Mouse (Mus musculus) testis, postnatal 14 days (tissue): Measurements from ENCODE around the gene Sec23a.
"Not testable (repeated sequence)": the region's sequence is repeated elsewhere in the genome, so short reads cannot be mapped to it uniquely, and the experiment has no call there.

Source experiments
- DNase-seq: peaks from one replicate; pipeline ENCODE4 v3.0.0; 2021; ENCODE audit warnings: low spot score

The Sec23a gene

DNA sequence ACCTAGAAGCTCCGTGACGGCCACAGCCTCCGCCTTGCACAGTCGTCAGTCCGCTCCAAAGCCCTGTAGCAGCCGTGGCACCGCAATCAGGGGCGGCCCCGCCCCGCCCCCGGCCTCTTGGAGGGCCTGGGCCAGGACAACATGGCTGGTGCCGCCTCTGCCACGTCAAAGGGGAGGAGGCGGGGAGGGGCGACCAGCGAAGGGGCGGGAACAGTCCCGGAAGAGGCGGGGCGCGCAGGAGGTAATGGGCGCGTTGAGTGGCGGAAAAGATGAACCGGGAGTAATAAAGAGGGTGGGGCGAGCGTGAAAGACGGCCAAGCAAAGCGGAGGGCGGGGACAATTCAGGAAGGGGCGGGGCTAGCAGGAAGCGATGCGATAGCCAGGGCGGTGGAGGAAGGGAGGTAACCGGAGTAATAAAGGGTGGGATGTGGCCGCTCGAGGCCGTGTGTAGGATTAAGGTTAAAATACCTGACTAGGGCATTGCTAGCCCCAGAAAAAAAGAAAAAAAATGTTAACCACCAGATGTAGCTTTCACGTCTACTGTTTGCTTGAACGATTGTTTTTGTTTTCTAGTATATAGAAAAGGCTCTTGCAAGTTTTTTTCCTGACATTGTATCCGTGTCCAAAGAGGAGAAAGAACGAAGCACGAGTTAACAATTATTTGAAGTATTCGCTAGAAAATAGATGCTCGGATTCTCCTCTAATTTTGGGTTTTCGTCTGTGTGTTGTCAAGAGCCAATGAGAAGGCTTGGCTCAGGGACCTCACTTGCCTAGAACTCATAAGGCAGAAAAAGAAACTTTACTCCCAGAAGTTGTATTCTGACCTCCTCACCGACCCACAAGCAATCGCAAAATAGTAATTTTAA lies at the start of gene Sec23a:
TSS of gene Sec23a (minus strand) at position 174 of the 866 bp plus-strand sequence.
- peak; percentile 99 for DNase-seq

DNA sequence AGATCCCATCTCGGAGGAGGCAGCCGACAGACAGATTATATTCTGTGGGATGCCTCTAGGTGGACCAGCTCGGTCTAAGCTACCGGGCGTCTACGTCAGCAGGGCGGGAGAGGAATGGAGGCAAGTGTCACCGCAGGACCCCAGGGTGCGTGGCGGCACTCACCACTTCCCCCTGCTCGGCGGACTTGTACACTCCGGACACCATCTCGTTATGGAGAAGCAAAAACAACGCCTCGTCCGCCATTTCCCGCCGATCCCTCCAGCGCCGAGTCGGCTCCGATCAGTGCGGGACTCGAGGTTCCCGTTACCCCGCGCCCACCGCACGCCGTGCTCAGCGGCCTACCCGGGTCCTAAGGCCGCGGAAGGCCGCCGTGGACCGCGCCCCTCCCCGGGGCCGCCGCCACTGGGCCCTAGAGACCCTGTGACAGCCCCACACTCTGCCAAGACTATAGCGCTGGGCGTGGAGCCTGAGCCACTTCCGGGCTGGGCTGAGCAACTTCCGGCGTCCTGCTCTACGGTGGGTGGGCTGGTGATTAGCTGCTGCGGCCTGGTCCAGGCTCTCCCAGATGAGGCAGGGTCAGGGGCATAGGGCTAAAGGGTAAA lies 49.3 kb upstream of the Sec23a start, which contains the start of gene Trappc6b:
TSS of gene Trappc6b (minus strand) at position 480 of the 603 bp plus-strand sequence.
- peak; percentile 80 for DNase-seq

DNA sequence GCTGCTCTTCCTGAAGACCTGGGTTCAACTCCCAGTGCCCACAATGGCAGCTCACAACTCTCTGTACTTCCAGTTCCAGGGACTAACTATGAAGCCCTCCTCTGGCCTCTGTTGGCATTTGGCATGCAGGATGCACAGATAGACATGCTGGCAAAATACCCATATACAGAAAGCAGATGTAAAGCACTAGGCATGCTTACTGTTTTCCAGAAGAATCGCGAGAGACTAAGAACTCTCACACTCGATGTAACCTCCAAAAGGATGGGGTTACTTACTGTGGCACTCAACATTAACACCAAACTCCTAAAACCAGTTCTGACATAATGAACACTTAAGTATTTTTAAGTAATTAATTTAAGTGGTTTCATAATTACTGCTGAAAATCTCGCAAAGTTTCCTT lies 48.5 kb upstream of the Sec23a start:
- no peak for DNase-seq

DNA sequence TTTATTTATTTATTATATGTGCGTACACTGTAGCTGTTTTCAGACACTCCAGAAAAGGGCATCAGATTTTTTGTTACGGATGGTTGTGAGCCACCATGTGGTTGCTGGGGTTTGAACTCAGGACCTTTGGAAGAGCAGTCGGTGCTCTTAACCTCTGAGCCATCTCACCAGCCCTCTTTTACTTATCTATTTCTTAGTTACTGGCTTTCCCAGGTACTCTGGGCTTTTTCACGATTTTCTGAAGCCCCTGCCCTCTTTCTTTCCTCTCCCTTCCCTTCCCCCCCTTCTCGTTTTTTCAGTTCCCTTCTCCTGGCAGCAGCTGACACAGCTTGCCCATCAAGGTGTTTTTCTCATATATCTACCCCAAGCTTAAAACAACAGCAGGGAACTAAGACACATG lies 46.4 kb upstream of the Sec23a start:
- not testable (repeated sequence) for DNase-seq

DNA sequence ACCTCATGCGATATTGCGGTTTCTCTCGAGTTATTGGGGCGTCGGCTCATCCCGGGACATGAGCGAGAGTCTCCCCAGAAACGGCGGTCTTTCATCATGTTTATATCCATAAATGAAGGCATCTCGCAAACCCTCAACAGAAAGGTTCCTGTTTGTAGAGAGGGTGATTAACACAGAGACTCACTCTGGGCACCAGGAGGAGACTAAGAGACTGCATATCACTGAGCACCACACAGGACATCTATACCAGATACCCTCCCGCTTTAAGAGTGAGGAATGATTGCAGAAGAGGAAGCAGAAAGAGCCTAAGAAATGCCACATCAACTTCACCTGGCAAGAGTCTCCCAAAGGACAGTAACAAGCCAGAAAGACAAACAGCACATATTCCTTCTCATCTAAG lies 44.4 kb upstream of the Sec23a start:
- no peak for DNase-seq

DNA sequence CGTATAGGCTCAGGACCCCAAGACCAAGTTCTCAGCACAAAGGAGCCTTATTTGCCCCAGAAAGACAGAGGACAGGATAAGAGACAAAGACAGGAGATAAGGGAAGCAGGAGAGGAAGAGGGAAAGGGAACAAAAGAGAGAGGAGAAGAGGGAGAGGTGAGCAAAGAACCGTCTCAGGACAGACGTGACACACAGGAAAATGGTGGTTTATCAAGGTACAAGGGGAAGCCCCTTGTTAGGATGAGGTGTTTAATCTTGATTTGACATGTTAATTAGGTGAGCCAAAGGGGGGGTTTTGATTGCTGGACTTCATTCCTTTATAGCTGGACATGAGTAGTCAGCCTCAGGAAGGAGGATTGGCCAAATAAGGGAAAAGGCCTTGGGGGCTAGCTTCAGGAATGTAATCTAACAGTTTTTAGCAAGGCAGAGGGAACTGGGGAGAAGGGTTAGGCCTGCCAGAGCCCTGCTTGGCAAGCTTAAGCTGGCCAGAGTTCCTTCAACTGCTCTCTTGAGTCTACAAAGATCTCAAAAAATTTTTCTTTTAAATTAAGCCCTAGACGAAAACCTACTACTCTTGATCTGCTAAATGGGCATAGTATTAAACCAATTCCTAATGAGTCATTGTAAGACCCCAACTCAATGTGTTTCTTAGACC lies 43.5 kb upstream of the Sec23a start:
- no peak for DNase-seq

DNA sequence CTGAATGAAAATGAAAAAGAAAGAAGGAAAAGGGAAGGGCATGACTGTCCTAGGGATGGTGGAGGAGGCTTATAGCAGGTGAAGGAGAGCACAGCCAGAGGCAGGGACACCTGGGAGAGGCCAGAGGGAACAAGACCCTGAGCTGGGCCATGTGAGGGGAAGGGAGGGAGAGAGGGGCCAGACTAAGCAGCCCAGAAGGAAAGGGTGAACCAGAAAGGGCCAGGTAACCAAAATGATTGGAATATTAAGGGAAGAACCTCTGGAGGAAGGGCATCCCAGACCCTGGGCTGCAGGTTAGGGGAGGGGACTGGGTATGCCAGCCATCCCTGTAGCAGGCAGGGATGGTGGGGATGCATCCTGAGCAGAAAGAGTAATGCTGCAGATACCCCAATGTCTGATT lies 42.2 kb upstream of the Sec23a start:
- no peak for DNase-seq

DNA sequence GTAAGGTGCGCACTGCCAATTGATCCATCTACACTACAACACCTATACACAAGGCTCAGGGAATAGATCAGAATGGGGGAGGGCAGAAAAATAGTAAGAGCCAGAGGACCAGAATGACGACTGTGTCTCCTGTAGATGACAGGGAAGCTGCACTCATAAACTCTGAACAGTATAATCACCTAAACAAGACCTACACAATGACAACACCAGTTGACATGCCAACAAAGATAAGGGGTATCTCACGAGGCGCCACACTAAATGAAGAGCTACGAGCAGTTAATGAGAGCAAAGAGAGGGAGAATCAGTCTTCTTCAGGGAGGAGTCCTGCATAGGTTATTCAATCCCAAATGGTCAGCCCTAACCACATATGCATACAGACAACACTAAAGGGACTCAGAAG lies 41.3 kb upstream of the Sec23a start:
- no peak for DNase-seq

DNA sequence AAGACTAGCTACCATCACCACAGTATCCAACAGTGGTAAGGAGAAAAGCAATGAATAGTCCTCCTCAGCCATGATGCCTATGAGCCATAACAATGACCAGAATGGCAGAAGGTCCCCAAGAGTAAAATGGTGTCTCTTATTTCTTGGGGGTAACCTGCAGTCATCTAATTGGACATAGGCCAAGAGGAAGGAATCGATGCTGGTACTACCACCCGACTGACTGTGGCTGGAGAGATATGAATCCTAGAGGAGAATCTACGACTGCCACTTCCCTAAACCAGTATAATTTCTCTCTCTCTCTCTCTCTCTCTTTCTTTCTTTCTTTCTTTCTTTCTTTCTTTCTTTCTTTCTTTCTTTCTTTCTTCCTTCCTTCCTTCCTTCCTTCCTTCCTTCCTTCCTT lies 40.7 kb upstream of the Sec23a start:
- no peak for DNase-seq

DNA sequence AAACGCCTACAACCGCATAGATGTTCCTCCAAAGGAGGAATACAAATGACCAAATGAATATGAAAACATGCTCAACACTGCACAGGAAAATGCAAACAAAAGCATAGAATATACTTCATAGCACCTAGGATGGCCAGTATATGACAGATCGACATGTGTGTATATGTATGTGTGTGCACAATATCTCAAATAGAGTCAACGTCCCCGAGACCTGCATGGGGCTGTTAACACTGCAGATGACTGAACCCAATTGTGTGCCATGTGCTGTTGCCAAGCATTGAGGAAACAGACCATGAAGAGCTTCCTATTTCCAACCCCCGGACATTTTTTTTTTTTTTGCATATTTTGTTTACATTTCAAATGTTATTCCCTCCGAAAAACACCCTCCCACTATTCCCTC lies 29.0 kb upstream of the Sec23a start:
- no peak for DNase-seq

DNA sequence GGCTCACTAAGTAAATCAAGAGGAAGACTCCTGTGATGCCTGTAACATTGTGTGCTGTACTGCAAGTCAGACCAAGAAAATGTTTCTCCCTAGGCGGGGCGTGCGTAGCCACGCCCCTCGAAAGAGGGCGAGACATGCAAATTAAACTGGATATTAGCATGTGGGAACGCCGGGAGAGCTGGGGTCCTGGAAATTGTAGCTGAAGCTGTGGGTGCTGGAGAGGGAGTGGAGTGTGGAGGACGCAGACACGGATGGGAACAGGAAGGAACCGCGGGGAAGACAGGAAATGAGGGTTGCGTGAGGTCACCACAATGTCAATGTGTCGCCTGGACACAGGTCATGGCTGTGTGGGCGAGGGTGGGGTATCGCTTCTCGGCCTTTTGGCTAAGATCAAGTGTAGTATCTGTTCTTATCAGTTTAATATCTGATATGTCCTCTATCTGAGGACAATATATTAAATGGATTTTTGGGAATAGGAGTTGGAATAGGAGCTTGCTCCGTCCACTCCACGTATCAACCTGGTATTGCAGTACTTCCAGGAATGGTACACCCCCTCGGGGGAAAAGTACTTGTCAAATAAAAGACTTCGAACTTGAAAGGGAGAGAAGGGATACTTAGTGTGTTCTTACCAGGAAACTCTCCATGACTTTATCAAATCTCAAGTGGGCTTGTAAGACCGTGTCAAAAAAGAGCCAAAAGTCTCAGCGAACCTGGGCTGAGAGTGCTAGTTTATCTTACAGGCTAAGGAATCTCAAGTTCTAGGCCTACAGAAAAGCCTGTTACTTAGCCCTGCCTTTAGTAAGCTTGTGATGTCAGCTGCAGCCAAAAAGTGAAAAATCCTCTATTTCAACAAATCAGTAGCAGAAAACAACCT lies 28.4 kb upstream of the Sec23a start:
- peak; percentile 82 for DNase-seq

DNA sequence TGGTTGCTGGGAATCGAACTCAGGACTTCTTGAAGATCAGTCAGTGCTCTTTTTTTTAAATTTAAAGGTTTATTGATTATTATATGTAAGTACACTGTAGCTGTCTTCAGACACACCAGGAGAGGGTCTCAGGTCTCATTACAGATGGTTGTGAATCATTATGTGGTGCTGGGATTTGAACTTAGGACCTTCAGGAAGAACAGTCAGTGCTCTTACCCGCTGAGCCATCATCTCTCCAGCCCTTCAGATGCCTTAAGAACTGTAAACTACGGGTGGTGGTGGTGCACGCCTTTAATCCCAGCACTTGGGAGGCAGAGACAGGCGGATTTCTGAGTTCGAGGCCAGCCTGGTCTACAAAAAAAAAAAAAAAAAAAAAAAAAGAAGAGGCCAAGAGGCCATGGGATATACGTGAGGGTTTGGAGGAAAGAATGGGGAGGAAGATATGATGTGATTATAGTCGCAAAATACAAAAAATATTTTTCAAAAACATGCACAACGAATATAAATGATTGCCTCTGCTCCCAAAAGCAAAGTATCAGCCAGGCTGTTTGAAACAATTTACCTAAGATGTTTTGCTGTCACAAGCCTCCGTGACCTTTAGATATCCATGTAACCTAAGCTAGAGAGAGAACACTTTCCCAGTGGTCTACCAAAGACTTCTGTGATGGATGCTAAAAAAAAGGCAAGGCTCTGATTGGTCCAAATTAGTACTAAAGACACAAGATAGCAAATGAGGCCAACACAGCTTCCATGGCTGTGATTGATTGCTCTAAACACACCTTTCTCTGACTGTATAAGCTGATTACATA lies 27.5 kb upstream of the Sec23a start:
- DNase-seq = no peak

DNA sequence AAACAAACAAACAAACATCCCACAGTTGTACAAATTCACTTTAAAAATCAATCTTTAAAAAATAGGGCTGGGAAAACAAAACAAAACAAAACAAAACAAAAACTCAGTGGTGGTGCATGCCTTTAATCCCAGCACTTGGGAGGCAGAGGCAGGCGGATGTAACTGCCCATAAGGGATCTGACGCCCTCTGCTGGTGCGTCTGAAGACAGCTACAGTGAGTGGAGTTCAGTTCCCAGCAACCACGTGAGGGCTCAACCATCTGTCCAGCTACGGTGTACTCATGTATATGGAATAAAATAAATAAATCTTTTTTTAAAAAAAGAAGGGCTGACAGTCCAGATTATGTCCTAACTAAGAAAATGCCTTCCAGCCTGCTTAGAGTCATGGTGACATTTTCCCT lies 20.3 kb upstream of the Sec23a start:
- DNase-seq = no peak

DNA sequence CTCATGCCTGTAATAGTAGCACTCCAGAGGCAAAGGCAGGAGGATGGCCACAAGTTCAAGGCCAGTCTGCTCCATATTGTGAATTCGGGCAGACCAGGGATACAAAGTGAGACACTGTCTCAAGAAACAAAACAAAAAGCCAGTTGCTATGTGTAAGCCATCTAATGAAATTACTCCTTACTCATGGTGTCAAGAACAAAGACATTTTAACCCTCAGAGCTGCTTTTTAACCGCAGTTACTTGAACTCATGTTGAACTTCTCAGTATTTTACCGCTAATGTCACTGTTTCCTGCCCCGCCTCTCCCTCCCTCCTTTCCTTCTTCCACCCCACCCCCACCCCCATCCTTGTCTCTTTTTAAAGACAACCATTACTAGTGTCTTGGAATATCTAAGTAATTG lies 9.5 kb upstream of the Sec23a start:
- DNase-seq = no peak

DNA sequence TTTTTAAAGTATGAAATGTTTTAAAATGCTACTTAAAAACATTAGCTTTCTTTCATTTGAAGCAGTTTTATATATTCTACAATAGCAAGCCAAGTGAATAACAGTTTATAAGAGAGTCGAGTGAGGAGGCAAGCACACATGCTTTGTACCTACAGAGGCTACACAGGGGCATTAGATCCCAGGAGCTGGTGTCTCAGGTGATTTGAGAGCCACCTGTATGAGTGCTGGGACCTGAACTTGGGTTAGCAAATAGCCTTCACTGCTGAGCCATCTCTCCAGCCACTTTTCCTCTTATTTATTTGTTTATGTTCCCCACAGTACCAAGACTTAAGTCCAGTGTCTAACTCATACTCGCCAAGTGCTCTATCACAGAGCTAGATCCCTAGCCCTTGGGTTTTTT lies 8.1 kb upstream of the Sec23a start:
- no peak for DNase-seq

DNA sequence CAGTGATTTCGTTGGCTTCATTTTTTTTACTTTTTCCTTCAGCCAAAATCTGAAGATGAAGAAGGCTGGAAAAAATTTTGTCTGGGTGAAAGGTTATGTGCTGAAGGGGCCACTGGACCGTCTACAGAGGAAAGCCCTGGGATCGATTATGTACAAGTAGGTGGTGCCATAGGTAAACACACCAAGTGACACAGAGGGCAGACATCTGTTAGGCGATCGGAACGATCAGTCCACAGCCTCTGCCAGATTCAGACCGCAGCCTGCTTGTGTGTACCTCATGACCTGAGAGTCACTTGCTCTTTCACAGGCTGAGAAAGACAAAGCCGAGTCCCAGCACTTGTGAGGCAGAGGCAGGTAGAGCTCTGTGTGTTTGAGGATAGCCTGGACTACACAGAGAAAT lies 6.2 kb upstream of the Sec23a start:
- DNase-seq = no peak

DNA sequence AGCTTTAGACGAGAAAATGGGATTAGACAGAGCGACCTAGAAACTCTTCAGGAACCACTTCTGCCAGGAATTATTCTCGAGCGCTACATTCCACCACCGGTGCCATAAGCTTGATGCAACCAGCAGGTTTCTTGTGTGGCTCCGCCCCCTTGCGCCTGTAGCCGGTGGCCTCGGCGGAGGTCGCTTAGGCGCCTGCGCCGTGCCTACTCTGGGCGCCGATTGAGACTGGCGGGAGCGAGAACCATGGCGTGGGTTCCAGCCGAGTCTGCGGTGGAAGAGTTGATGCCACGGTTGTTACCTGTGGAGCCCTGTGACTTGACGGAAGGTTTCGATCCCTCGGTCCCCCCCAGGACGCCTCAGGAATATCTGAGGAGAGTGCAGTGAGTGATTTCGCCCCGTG lies 1.4 kb upstream of the Sec23a start, which contains the start of gene Gemin2:
TSS of gene Gemin2 (plus strand) at position 160 of the 400 bp plus-strand sequence.
- peak; percentile 93 for DNase-seq

DNA sequence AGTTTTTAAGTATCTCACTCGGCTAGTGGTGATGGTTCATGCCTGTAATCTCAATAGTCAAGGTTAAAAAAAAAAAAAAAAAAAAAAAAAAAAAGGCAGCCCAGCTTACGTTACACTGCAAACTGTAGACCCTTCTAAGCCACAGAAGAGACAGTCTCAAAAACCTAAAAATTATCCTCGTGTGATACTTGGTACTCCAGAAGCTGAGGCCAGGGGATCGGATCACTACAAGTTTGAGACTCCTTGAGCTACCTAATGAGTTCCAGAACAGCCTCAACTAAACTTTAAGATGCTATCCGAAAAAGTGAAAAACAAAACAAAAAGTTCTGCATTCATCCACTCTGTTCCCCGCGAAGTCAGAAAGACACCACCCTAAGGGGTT lies 884 bp upstream of the Sec23a start:
- no peak for DNase-seq

DNA sequence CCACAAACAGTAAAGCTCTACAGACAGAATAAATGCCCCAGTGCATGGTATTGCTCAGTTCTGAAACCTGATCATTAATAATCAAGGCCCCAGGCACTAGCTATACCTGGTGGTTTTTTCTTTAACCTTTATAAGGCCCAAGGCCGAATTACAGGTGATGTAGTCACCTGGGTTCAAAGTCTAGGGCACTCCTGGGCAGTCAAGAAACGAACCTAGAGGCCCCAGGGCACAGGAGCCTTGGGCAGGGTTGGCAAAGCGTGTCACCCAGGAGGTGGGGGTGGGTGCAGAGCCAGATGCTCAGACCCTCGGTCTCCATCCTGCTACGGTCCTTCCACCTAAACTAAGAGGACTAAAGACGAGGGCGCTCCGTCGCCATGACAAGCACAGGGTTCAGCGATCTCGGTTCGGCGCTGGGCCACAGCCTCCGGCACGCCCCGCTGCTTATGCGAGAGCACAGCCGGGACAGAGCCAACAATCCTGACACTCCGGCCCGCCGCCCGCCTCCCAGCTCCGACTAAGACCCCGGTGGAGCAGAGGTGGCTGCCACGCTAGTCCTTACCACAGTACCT lies 458 bp downstream of the Sec23a start:
- no peak for DNase-seq

DNA sequence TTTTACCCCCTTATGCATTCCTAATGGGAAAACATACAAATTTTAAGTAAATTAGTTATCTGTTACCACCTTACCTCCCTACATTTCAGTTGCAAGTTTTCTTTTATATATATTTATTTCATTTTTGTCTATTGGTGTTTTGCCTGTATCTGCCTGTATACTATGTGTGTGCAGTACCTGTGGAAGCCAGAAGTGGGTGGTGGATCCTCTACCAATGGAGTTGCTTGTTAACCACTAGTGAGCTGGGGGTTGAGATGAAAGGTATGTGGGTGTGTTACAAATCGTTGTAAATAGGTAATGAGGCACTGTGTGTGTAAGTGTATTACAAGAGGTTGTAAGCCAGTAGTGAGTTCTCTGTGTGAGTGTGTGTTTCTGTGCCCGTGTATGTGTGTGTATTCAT lies 1.3 kb downstream of the Sec23a start:
- no peak for DNase-seq

DNA sequence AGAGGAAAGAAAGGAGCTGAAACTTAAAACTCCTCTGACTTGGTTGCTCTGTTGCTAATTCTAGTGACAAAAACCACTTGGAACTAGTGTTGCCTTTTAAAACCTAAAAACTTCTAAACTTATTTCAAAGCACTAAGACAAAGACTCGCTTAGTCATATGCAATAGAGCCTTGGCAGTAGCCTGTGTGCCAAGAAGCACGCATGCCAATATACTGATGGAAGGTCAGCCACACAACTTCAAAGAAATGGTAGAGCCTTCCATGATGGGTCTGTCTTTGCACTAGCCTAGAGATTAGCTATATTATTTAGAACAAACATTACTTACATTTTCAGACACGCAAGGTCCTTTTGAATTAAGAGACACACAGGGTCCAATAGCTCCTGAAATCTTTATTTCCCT lies 26.1 kb downstream of the Sec23a start:
- DNase-seq = no peak
